Mouse (Mus musculus) forebrain, embryonic 11.5 days (tissue): ENCODE results near the gene Cks2. TPM values are rescaled to one million over a fixed set of nuclear protein-coding genes. Genes with fewer than 3 reads are reported as not detected.

Experiments used
- ATAC-seq: fragments of 200-750 bp; cut with Nextera tagmentation; replicated peaks from 2 replicates; pipeline ENCODE4 v1.8.0; 2017; ENCODE audit warnings: moderate TSS enrichment; ENCODE audit not compliant: low FRiP score
- DNase-seq: peaks from one replicate; pipeline ENCODE4 v3.0.0-alpha.2; 2017; ENCODE audit warnings: low spot score
- H3K27ac ChIP-seq: fragments of 300-500 bp; sonication (generic); 2 replicates; pipeline ENCODE4 v1.5.1; 2014; ENCODE audit warnings: low read depth, low read length
- H3K27me3 ChIP-seq: fragments of 300-500 bp; sonication (generic); 2 replicates; pipeline ENCODE4 v1.6.1; 2014; ENCODE audit warnings: mild to moderate bottlenecking, low read length, mixed read lengths; ENCODE audit not compliant: control insufficient read depth, insufficient read depth
- H3K36me3 ChIP-seq: fragments of 300-500 bp; sonication (generic); 2 replicates; pipeline ENCODE4 v1.6.1; 2014; ENCODE audit warnings: mild to moderate bottlenecking, low read length, moderate library complexity, mixed read lengths; ENCODE audit not compliant: control insufficient read depth, insufficient read depth
- H3K4me1 ChIP-seq: fragments of 300-500 bp; sonication (generic); replicated peaks from 2 replicates; pipeline ENCODE4 v1.6.1; 2014; ENCODE audit warnings: low read length, mixed read lengths; ENCODE audit not compliant: control insufficient read depth, insufficient read depth
- H3K4me2 ChIP-seq: fragments of 300-500 bp; sonication (generic); 2 replicates; pipeline ENCODE4 v1.6.1; 2014; ENCODE audit warnings: low read depth, mild to moderate bottlenecking, low read length, moderate library complexity, mixed read lengths; ENCODE audit not compliant: severe bottlenecking
- H3K4me3 ChIP-seq: fragments of 300-500 bp; sonication (generic); 2 replicates; pipeline ENCODE4 v1.5.1; 2014; ENCODE audit warnings: low read depth, low read length
- H3K9ac ChIP-seq: fragments of 300-500 bp; sonication (generic); 2 replicates; pipeline ENCODE4 v1.6.1; 2014; ENCODE audit warnings: low read length
- H3K9me3 ChIP-seq: fragments of 300-500 bp; sonication (generic); 2 replicates; pipeline ENCODE4 v1.6.1; 2016; ENCODE audit warnings: low read length, mixed read lengths; ENCODE audit not compliant: control insufficient read depth
- WGBS: fragments of 180-500 bp; shearing (Covaris S2); extraction: QIAGEN DNeasy Blood & Tissue Kit; methylation state at CpG from one replicate; pipeline ENCODE4 v1.1.7; 2014; 5-methylcytosine and 5-hydroxymethylcytosine counted together
- polyA plus RNA-seq: library from polyadenylated mRNA; unstranded; fragments of >200 nt; fragmentation: Nextera tagmentation; extraction: Ambion mirVana; gene quantifications from 2 replicates; pipeline ENCODE4 v1.2.1, GENCODE M21; 2014

Gene Cks2
- polyA plus RNA-seq, 1 experiment from 2014 or later = 452 TPM

- DNase-seq (no peak), ATAC-seq (no peak)
- Histone ChIP-seq H3K27ac (peak overlapping the region; percentile 71; the same call in 1 of the 2 replicates), H3K4me2 (peak overlapping the region; percentile 68), H3K9me3 (no peaks in the 10 kb centered on the region), H3K4me3 (peak overlapping the region; percentile 90), H3K4me1 (peaks cover 8% of the 10 kb centered on the region), H3K36me3 (no peaks in the 10 kb centered on the region; the same call in 1 of the 2 replicates), H3K9ac (peak overlapping the region; percentile 94), H3K27me3 (no peaks in the 10 kb centered on the region)
- WGBS = 1% methylated on average over 7 of the region's 7 CpGs
Observed at GRCm38 (mm10) chr13:51645872-51646271, 840 bp downstream of the Cks2 start.

GRCm38 (mm10) chr13:51646362-51647027 is 1.5 kb downstream of the Cks2 start:
- H3K27me3 ChIP-seq = no peaks in the 10 kb centered on the region
- 23% methylated on average over 3 of the region's 3 CpGs for WGBS
- H3K36me3 ChIP-seq = no peaks in the 10 kb centered on the region; the same call in 1 of the 2 replicates
- H3K9ac ChIP-seq = peak overlapping the region; percentile 94; the same call in 1 of the 2 replicates
- H3K4me1 ChIP-seq = peaks cover 12% of the 10 kb centered on the region
- DNase-seq (no peak), ATAC-seq (no peak)
- no peak overlapping the region for H3K27ac ChIP-seq
- peak overlapping the region; percentile 90 for H3K4me3 ChIP-seq
- peak overlapping the region; percentile 68 for H3K4me2 ChIP-seq
- no peaks in the 10 kb centered on the region for H3K9me3 ChIP-seq

GRCm38 (mm10) chr13:51647770-51648169 is 2.7 kb downstream of the Cks2 start:
- Histone ChIP-seq H3K9me3 (no peaks in the 10 kb centered on the region), H3K27me3 (no peaks in the 10 kb centered on the region), H3K4me2 (peak overlapping the region; percentile 29; the same call in 1 of the 2 replicates), H3K4me1 (peaks cover 12% of the 10 kb centered on the region), H3K9ac (no peak overlapping the region), H3K36me3 (no peaks in the 10 kb centered on the region; the same call in 1 of the 2 replicates), H3K27ac (no peak overlapping the region), H3K4me3 (peak overlapping the region; percentile 9)
- DNase-seq (no peak), ATAC-seq (no peak)
- 88% methylated on average over 3 of the region's 3 CpGs for WGBS

- Histone ChIP-seq H3K4me1 (peaks cover 12% of the 10 kb centered on the region), H3K9me3 (no peaks in the 10 kb centered on the region), H3K4me3 (no peak overlapping the region), H3K27ac (no peak overlapping the region), H3K27me3 (no peaks in the 10 kb centered on the region), H3K9ac (no peak overlapping the region), H3K36me3 (no peaks in the 10 kb centered on the region; the same call in 1 of the 2 replicates), H3K4me2 (no peak overlapping the region; the same call in 1 of the 2 replicates)
- WGBS = 89% methylated on average over 4 of the region's 4 CpGs
- DNase-seq (no peak), ATAC-seq (no peak)
Observed at GRCm38 (mm10) chr13:51648237-51648636, 3.2 kb downstream of the Cks2 start.

GRCm38 (mm10) chr13:51649740-51650139 is 4.7 kb downstream of the Cks2 start:
- Histone ChIP-seq H3K27ac (no peak overlapping the region), H3K4me1 (peaks cover 12% of the 10 kb centered on the region), H3K9me3 (no peaks in the 10 kb centered on the region), H3K27me3 (no peaks in the 10 kb centered on the region), H3K4me3 (no peak overlapping the region), H3K36me3 (no peaks in the 10 kb centered on the region; the same call in 1 of the 2 replicates), H3K4me2 (no peak overlapping the region), H3K9ac (no peak overlapping the region)
- DNase-seq (no peak), ATAC-seq (no peak)
- 50% methylated on average over 1 of the region's 1 CpGs for WGBS

GRCm38 (mm10) chr13:51651408-51652064 is 6.5 kb downstream of the Cks2 start, which contains the start of gene Secisbp2:
TSS of gene Secisbp2 (plus strand) at chr13:51651697.
- DNase-seq (peak; percentile 94), ATAC-seq (peak; percentile 95)
- H3K27ac ChIP-seq = peak within 1 kb of the TSS; percentile 86
- H3K36me3 ChIP-seq = peaks cover 3% of the 10 kb centered on the region; the same call in 1 of the 2 replicates
- peak within 1 kb of the TSS; percentile 76 for H3K4me2 ChIP-seq
- no peaks in the 10 kb centered on the region for H3K9me3 ChIP-seq
- peaks cover 12% of the 10 kb centered on the region for H3K4me1 ChIP-seq
- H3K27me3 ChIP-seq = no peaks in the 10 kb centered on the region
- H3K4me3 ChIP-seq = peak within 1 kb of the TSS; percentile 78
- H3K9ac ChIP-seq = peak within 1 kb of the TSS; percentile 72
- under 1% methylated on average over 69 of the region's 69 CpGs for WGBS

- Histone ChIP-seq H3K27me3 (no peaks in the 10 kb centered on the region), H3K4me3 (no peak overlapping the region), H3K4me2 (no peak overlapping the region), H3K4me1 (peaks cover 6% of the 10 kb centered on the region; the same call in 1 of the 2 replicates), H3K9me3 (no peaks in the 10 kb centered on the region), H3K27ac (no peak overlapping the region), H3K9ac (no peak overlapping the region), H3K36me3 (peaks cover 5% of the 10 kb centered on the region; the same call in 1 of the 2 replicates)
- no peak for ATAC-seq
- 92% methylated on average over 6 of the region's 6 CpGs for WGBS
- no peak for DNase-seq
Observed at GRCm38 (mm10) chr13:51653159-51653558, 8.1 kb downstream of the Cks2 start.

GRCm38 (mm10) chr13:51653961-51654360 is 8.9 kb downstream of the Cks2 start:
- Histone ChIP-seq H3K4me1 (peaks cover 6% of the 10 kb centered on the region; the same call in 1 of the 2 replicates), H3K4me3 (no peak overlapping the region), H3K9ac (no peak overlapping the region), H3K36me3 (peaks cover 5% of the 10 kb centered on the region; the same call in 1 of the 2 replicates), H3K4me2 (no peak overlapping the region), H3K27ac (no peak overlapping the region), H3K9me3 (no peaks in the 10 kb centered on the region), H3K27me3 (no peaks in the 10 kb centered on the region)
- ATAC-seq (no peak), DNase-seq (no peak)
- WGBS = 95% methylated on average over 9 of the region's 9 CpGs
